Comparison of ENCODE assay signal across 12 mouse cellular contexts in genomic region chr6:54008448-54009120, GRCm38 (mm10). TPM values are rescaled to one million over a fixed set of nuclear protein-coding genes. Genes with fewer than 3 reads are reported as not detected.
DNase-seq lines count a peak whose midpoint lies in the region; ATAC-seq lines count a peak whose summit lies in the region.
"Had no signal": no experiment of that assay in that cellular context is flagged by ENCODE, and none has a peak within 500 bp of the region (broad histone marks: within the 10 kb centered on the region; RNA-seq: fewer than 3 reads in every experiment).

No protein-coding gene starts in this region.

- intact Hi-C loops in left cerebral cortex, postnatal 14 days (cut with DNase I) = no loop called here

- ATAC-seq in midbrain, embryonic 14.5 days (ENCODE audit: low FRiP score, low TSS enrichment) = no peak
- no peak for ATAC-seq in erythroid progenitor cell, adult 5-6 weeks (replicated peaks; ENCODE audit: low FRiP score, poor library complexity, severe bottlenecking)

- H3K9ac ChIP-seq in midbrain, embryonic 14.5 days (replicated peaks; ENCODE audit: low read length) = no peak overlapping the region
- H3K9ac ChIP-seq: limb, embryonic 15.5 days; neural tube, embryonic 12.5 days had no signal

- peak; percentile 27 to 40 for DNase-seq in cerebellum, adult 18-20 months
- no peak for DNase-seq in cerebellum, adult 11-12 months
- DNase-seq in left cerebral cortex, postnatal 14 days (ENCODE audit: low spot score in 2 of 2) = peak; percentile 7 to 17
- DNase-seq in left cerebral cortex, adult 9 months (ENCODE audit: low spot score in 2 of 2) = no peak
- peak; percentile 22 for DNase-seq in cerebellum, adult 9-11 months
- peak; percentile 49 for DNase-seq in midbrain, embryonic 14.5 days
- no peak for DNase-seq in kidney, postnatal 36 days
- DNase-seq: kidney, postnatal 10 days had no signal

- H3K4me3 ChIP-seq in midbrain, embryonic 14.5 days (replicated peaks; ENCODE audit: low read depth, low read length) = no peak overlapping the region
- H3K4me3 ChIP-seq: limb, embryonic 15.5 days; neural tube, embryonic 12.5 days had no signal

- no peaks in the 10 kb centered on the region for H3K36me3 ChIP-seq in midbrain, embryonic 14.5 days (ENCODE audit: control insufficient read depth, insufficient read depth, low read length)
- H3K36me3 ChIP-seq: limb, embryonic 15.5 days; neural tube, embryonic 12.5 days had no signal

- H3K9me3 ChIP-seq in midbrain, embryonic 14.5 days (ENCODE audit: control insufficient read depth, low read length) = no peaks in the 10 kb centered on the region
- H3K9me3 ChIP-seq: limb, embryonic 15.5 days; neural tube, embryonic 12.5 days had no signal

- no peaks in the 10 kb centered on the region for H3K27me3 ChIP-seq in midbrain, embryonic 14.5 days (ENCODE audit: control insufficient read depth, insufficient read depth, low read length)
- H3K27me3 ChIP-seq: limb, embryonic 15.5 days; neural tube, embryonic 12.5 days had no signal

- H3K4me1 ChIP-seq in midbrain, embryonic 14.5 days (ENCODE audit: control insufficient read depth, insufficient read depth, low read length) = peaks cover 19% of the 10 kb centered on the region; the same call in 1 of the 2 replicates

- WGBS in midbrain, embryonic 14.5 days = 27% methylated on average over 16 of the region's 16 CpGs

- peak overlapping the region; percentile 44 for H3K4me2 ChIP-seq in midbrain, embryonic 14.5 days (ENCODE audit: low read length)
- H3K4me2 ChIP-seq: limb, embryonic 15.5 days; neural tube, embryonic 12.5 days had no signal

- H3K27ac ChIP-seq in midbrain, embryonic 14.5 days (replicated peaks; ENCODE audit: low read depth, low read length) = peak overlapping the region; percentile 38; the same call in 1 of the 2 replicates
- H3K27ac ChIP-seq: limb, embryonic 15.5 days; neural tube, embryonic 12.5 days had no signal

RNA-seq across cellular contexts. Expression of gene Cpvl, which starts 30.1 kb away (rescaled TPM):
- total RNA-seq in left cerebral cortex, postnatal 14 days (2021) = not detected
- 0.18 TPM in 1 of 2 replicates, not detected in the other for polyA plus RNA-seq in midbrain, embryonic 14.5 days (2014; fragmentation: Nextera tagmentation; extraction: Ambion mirVana)
- not detected in 2 replicates for total RNA-seq in erythroid progenitor cell, adult 5-6 weeks (2015; ENCODE audit: low replicate concordance)
- not detected in 2 replicates for total RNA-seq in erythroid progenitor cell, adult 5-6 weeks (2017; ENCODE audit: low replicate concordance)
- total RNA-seq: heart, postnatal 25 days had no signal
- polyA plus RNA-seq: neural tube, embryonic 12.5 days had no signal

RNA-seq across cellular contexts. Expression of gene Chn2, which starts 30.8 kb away (rescaled TPM):
- 10 to 100 TPM; 45.0 to 51.2 TPM for total RNA-seq in left cerebral cortex, postnatal 14 days (2021)
- polyA plus RNA-seq in midbrain, embryonic 14.5 days (2014; fragmentation: Nextera tagmentation; extraction: Ambion mirVana) = 32.4 and 40.6 TPM in 2 replicates
- total RNA-seq in erythroid progenitor cell, adult 5-6 weeks (2015; ENCODE audit: low replicate concordance) = 6.7 and 7.9 TPM in 2 replicates
- 3.9 and 4.8 TPM in 2 replicates for total RNA-seq in erythroid progenitor cell, adult 5-6 weeks (2017; ENCODE audit: low replicate concordance)

Comparison
In these comparisons a context has a peak if more than half of its experiments do, and no peak if none do; other contexts are left out.
1. DNase-seq: peak in cerebellum, adult 18-20 months (2 of 2), left cerebral cortex, postnatal 14 days (2 of 2), cerebellum, adult 9-11 months (single experiment) and midbrain, embryonic 14.5 days (single experiment); none in cerebellum, adult 11-12 months (single experiment), left cerebral cortex, adult 9 months (0 of 2) and kidney, postnatal 36 days (0 of 2).
2. RNA of gene Chn2, which starts 30.8 kb away (total RNA-seq): 45.0 to 51.2 TPM in left cerebral cortex, postnatal 14 days; 3.9 to 7.9 TPM in erythroid progenitor cell, adult 5-6 weeks; every median in the first group is over 4 times any median in the second.